Mouse (Mus musculus) central nervous system, embryonic 18 days (tissue): Measurements from ENCODE around the gene Gm13102. TPM values are rescaled to one million over a fixed set of nuclear protein-coding genes. Genes with fewer than 3 reads are reported as not detected.

Experiments
- polyA plus RNA-seq: library from polyadenylated mRNA; depleted of rRNA; stranded (reverse); fragments of >200 nt; gene quantifications from 2 replicates; pipeline ENCODE4 v1.2.3, GENCODE M21; 2012; rRNA removed

Gene Gm13102
- not detected in 2 replicates for polyA plus RNA-seq

DNA sequence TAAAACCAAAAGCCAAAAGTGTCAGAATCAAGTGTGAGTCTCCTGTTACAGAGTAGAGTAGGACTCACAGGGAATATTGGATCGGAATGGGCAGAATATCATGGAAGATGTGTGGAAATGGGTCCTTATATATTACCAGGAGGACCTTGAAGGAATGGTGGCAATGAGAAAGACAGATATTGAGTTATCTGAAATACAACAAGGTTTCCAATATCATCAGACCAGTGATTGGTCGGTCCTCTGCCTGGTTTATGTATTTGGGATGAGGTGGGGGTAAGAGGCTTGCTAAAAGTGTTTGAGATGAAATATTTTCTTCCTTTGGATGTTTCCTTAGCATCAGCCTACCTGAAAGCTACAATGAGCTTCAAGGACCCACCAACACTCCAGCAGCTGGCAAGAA, at the start of gene Gm13102:
Gm13102 (plus strand) TSS at position 301 of the 400 bp plus-strand sequence.

DNA sequence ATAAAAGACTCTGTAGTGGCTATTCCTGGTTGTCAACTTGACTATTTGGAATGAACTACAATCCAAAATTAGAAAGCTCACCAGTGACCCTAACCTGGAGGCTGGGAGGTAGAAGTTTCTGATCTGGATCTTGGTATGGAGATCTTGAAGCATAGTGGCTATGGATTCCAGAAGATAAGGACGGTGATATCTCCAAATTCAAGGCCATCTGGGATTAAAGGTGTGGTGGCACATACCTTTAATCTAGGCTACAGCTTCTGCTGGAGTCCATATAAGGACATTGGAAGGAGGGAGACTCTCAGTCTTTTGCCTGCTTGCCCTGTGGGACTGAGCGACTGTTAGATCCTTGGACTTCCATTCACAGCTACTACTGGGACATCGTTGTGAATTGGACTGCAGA, 47.4 kb upstream of the Gm13102 start, which contains the start of gene Pramel4:
Pramel4 (plus strand) TSS at position 301 of the 400 bp plus-strand sequence.

Other genes with a start within 250 kb of the Gm13102 start
- not detected in 2 replicates for gene Pramef6, start 206.1 kb upstream of the Gm13102 start, polyA plus RNA-seq
- gene Pramef25, start 155.5 kb upstream of the Gm13102 start, polyA plus RNA-seq, result not detected in 2 replicates
- not detected in 2 replicates for gene Gm13101, start 139.5 kb upstream of the Gm13102 start, polyA plus RNA-seq
- gene Pramef17, start 112.1 kb upstream of the Gm13102 start, polyA plus RNA-seq, result not detected in 2 replicates
- not detected in 2 replicates for gene Pramel4, start 47.3 kb upstream of the Gm13102 start, polyA plus RNA-seq
- not detected in 2 replicates for gene Oog3, start 56.2 kb downstream of the Gm13102 start, polyA plus RNA-seq
- not detected in 2 replicates for gene Oog2, start 84.2 kb downstream of the Gm13102 start, polyA plus RNA-seq
- gene C87977, start 106.8 kb downstream of the Gm13102 start, polyA plus RNA-seq, result not detected in 2 replicates
- not detected in 2 replicates for gene Pramel5, start 174.0 kb downstream of the Gm13102 start, polyA plus RNA-seq
- not detected in 2 replicates for gene Gm13128, start 223.8 kb downstream of the Gm13102 start, polyA plus RNA-seq